Mouse (Mus musculus) embryonic facial prominence, embryonic 12.5 days (tissue): ENCODE measurements around the gene Zfp651. TPM values are rescaled to one million over a fixed set of nuclear protein-coding genes. Genes with fewer than 3 reads are reported as not detected.

Experiments
- ATAC-seq: fragments of 200-750 bp; cut with Nextera tagmentation; 2 replicates; pipeline ENCODE4 v1.8.0; 2017; ENCODE audit not compliant: insufficient number of reproducible peaks, insufficient read depth, low FRiP score, low TSS enrichment
- H3K27ac ChIP-seq: fragments of 300-500 bp; sonication (generic); 2 replicates; pipeline ENCODE4 v1.5.1; 2016; ENCODE audit warnings: mild to moderate bottlenecking
- H3K27me3 ChIP-seq: fragments of 300-500 bp; sonication (generic); 2 replicates; pipeline ENCODE4 v1.6.1; 2016; ENCODE audit warnings: mild to moderate bottlenecking, moderate library complexity
- H3K36me3 ChIP-seq: fragments of 300-500 bp; sonication (generic); 2 replicates; pipeline ENCODE4 v1.6.1; 2016; ENCODE audit warnings: mild to moderate bottlenecking
- H3K4me1 ChIP-seq: fragments of 300-500 bp; sonication (generic); 2 replicates; pipeline ENCODE4 v1.6.1; 2016
- H3K4me2 ChIP-seq: fragments of 300-500 bp; sonication (generic); replicated peaks from 2 replicates; pipeline ENCODE4 v1.6.1; 2016; ENCODE audit warnings: mild to moderate bottlenecking, moderate library complexity
- H3K4me3 ChIP-seq: fragments of 300-500 bp; sonication (generic); 2 replicates; pipeline ENCODE4 v1.5.1; 2016; ENCODE audit warnings: mild to moderate bottlenecking
- H3K9ac ChIP-seq: fragments of 300-500 bp; sonication (generic); 2 replicates; pipeline ENCODE4 v1.6.1; 2016; ENCODE audit warnings: mild to moderate bottlenecking, moderate library complexity
- H3K9me3 ChIP-seq: fragments of 300-500 bp; sonication (generic); 2 replicates; pipeline ENCODE4 v1.6.1; 2016; ENCODE audit warnings: mild to moderate bottlenecking, moderate library complexity
- WGBS: fragments of 180-500 bp; shearing (Covaris S2); methylation state at CpG from one replicate; pipeline ENCODE4 v1.1.7; 2016; 5-methylcytosine and 5-hydroxymethylcytosine counted together
- polyA plus RNA-seq: library from polyadenylated mRNA; unstranded; fragments of >200 nt; fragmentation: Nextera tagmentation; extraction: Ambion mirVana; gene quantifications from 2 replicates; pipeline ENCODE4 v1.2.1, GENCODE M21; 2016

Zfp651 gene
- polyA plus RNA-seq, 1 experiment from 2014 or later, result 15.4 TPM

DNA sequence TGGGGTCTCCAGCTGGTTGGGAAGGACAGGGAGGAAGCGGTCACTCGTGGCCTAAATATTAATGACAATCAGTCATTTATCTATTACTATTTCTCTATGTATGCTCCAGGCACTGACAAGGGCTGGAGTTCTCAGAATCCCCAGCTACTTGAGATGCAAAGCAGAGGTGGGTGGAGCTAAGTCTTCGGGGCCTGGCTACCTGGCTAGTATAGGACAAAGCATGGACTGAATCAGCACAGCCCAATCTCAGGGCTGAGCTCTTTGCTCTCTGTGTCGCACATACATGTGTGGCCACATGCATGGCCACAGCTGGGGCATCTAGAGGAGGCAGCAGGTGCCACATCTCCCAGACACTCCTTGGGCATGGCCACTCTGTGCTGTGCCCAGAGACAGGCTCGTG lies 61.6 kb downstream of the Zfp651 start:
- Histone ChIP-seq H3K36me3 (no peaks in the 10 kb centered on the region), H3K4me3 (no peak overlapping the region), H3K27me3 (no peaks in the 10 kb centered on the region), H3K27ac (no peak overlapping the region), H3K4me1 (no peaks in the 10 kb centered on the region), H3K9ac (no peak overlapping the region), H3K9me3 (no peaks in the 10 kb centered on the region), H3K4me2 (no peak overlapping the region)
- 77% methylated on average over 5 of the region's 5 CpGs for WGBS
- no peak for ATAC-seq

Other genes with a start within 250 kb of the Zfp651 start
- 0.63 TPM in 1 of 2 replicates, not detected in the other for gene Lyzl4, start 117.2 kb upstream of the Zfp651 start, polyA plus RNA-seq
- 0.62 and 0.73 TPM in 2 replicates for gene Vipr1, start 116.6 kb upstream of the Zfp651 start, polyA plus RNA-seq
- 16.8 and 18.0 TPM in 2 replicates for gene Sec22c, start 53.8 kb upstream of the Zfp651 start, polyA plus RNA-seq
- 96.2 and 117 TPM in 2 replicates for gene Ss18l2, start 49.0 kb upstream of the Zfp651 start, polyA plus RNA-seq
- 73.7 and 85.5 TPM in 2 replicates for gene Nktr, start 40.2 kb upstream of the Zfp651 start, polyA plus RNA-seq
- gene Klhl40, start 18.3 kb downstream of the Zfp651 start, polyA plus RNA-seq, result 2.9 and 3.6 TPM in 2 replicates
- 0.40 TPM in 1 of 2 replicates, not detected in the other for gene Hhatl, start 33.2 kb downstream of the Zfp651 start, polyA plus RNA-seq
- 1.3 and 1.5 TPM in 2 replicates for gene Ccdc13, start 80.1 kb downstream of the Zfp651 start, polyA plus RNA-seq
- gene Higd1a, start 99.0 kb downstream of the Zfp651 start, polyA plus RNA-seq, result 128 and 154 TPM in 2 replicates
- 0.22 and 0.27 TPM in 2 replicates for gene Ackr2, start 139.0 kb downstream of the Zfp651 start, polyA plus RNA-seq
- gene Cyp8b1, start 157.0 kb downstream of the Zfp651 start, polyA plus RNA-seq, result not detected in 2 replicates
- gene Fam198a, start 191.7 kb downstream of the Zfp651 start, polyA plus RNA-seq, result 2.1 and 2.2 TPM in 2 replicates
- gene Pomgnt2, start 237.8 kb downstream of the Zfp651 start, polyA plus RNA-seq, result 13.9 and 15.0 TPM in 2 replicates